Mouse (Mus musculus): ENCODE measurements around the gene Eif4b. TPM values are rescaled to one million over a fixed set of nuclear protein-coding genes. Genes with fewer than 3 reads are reported as not detected.

Gene Eif4b
- polyA plus RNA-seq (2012; rRNA removed) = 57.2 and 64.5 TPM in 2 replicates

GRCm38 (mm10) chr15:102073559-102074069 is at the start of gene Eif4b:
Gene Eif4b (plus strand): TSS chr15:102073773.

DNA sequence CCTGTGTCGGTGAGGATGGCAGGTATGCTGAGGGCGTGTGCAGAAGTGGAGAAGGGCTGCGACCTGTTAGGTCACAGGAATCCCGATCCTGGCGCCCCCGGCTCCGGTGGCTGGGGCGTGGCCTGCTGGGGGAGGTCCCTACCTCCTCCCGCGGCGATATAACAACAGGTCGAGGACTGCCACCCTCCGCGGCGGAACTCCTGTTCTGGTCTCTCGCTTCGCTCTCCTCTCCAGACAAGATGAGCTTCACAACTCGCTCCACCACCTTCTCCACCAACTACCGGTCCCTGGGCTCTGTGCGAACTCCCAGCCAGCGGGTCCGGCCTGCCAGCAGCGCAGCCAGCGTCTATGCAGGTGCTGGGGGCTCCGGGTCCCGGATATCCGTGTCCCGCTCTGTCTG is 45.5 kb upstream of the Eif4b start, which contains the start of gene Krt18:
Gene Krt18, plus strand, starts transcription at position 141 of the 400 bp plus-strand sequence.

DNA sequence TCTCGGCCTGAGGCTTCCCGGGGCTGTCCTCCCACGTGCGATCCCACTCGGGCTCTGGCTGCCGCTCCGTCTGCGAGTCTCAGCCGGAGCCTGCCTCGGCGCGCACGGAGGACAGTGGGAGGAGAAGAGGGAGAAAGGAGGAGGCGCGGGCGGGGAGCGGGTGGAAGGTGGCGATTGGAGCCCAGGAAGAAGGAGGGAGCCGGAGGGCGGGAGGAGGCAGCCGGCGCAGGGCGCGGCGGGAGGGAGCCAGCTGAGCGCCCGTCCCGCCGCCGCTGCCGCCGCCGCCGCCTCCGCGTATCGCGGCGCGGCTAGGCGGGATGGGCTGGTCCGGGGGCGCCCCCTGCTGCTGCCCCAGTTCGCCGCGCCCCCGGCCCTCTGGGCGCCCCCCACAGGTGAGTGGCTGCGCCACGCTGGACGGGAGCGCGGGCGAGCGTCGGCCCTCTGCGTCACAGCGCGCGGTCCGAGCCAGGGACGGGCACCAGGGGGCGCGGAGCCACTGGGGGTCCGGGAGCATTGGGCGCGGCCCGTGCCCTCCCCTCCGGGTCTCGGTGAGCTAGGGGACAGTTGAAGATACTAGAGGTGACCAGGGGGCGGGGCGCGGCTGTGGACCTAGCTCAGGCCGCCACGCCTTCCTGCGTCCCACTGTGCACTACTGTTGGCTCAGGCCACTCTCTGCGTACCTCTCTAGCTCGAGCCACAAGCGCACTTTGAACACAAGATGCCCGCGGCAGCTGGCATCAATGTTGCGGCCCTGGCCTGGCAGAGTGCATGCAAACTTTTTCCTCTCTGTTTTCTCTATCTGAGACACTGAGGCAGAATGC is 26.8 kb downstream of the Eif4b start, which contains the start of gene Tns2:
Gene Tns2, plus strand, starts transcription at position 253 of the 821 bp plus-strand sequence.

GRCm38 (mm10) chr15:102136129-102136758 is 62.7 kb downstream of the Eif4b start, which contains the start of gene Spryd3:
Gene Spryd3 (minus strand): TSS chr15:102136234.

GRCm38 (mm10) chr15:102144274-102144711 is 70.7 kb downstream of the Eif4b start, which contains the start of gene Igfbp6:
Gene Igfbp6 (plus strand): TSS chr15:102144362.

Other genes starting within 250 kb of the Eif4b start
- 0.02 TPM in 1 of 2 replicates, not detected in the other for gene Krt1, start 223.0 kb upstream of the Eif4b start, polyA plus RNA-seq (2012; rRNA removed)
- gene Krt77, start 204.1 kb upstream of the Eif4b start, polyA plus RNA-seq (2012; rRNA removed) = not detected in 2 replicates
- gene Krt76, start 180.9 kb upstream of the Eif4b start, polyA plus RNA-seq (2012; rRNA removed) = not detected in 2 replicates
- gene Krt4, start 149.0 kb upstream of the Eif4b start, polyA plus RNA-seq (2012; rRNA removed) = 0.10 and 0.16 TPM in 2 replicates
- gene Krt79, start 133.4 kb upstream of the Eif4b start, polyA plus RNA-seq (2012; rRNA removed) = 0.04 TPM in 1 of 2 replicates, not detected in the other
- gene Krt78, start 119.5 kb upstream of the Eif4b start, polyA plus RNA-seq (2012; rRNA removed) = 0.01 TPM in 1 of 2 replicates, not detected in the other
- 70.7 and 89.5 TPM in 2 replicates for gene Krt8, start 69.3 kb upstream of the Eif4b start, polyA plus RNA-seq (2012; rRNA removed)
- 69.9 and 86.6 TPM in 2 replicates for gene Krt18, start 45.6 kb upstream of the Eif4b start, polyA plus RNA-seq (2012; rRNA removed)
- 9.6 and 10.3 TPM in 2 replicates for gene Tns2, start 26.6 kb downstream of the Eif4b start, polyA plus RNA-seq (2012; rRNA removed)
- gene Spryd3, start 62.5 kb downstream of the Eif4b start, polyA plus RNA-seq (2012; rRNA removed) = 14.1 and 15.2 TPM in 2 replicates
- gene Igfbp6, start 70.6 kb downstream of the Eif4b start, polyA plus RNA-seq (2012; rRNA removed) = 2.3 and 2.6 TPM in 2 replicates
- gene Soat2, start 76.8 kb downstream of the Eif4b start, polyA plus RNA-seq (2012; rRNA removed) = 26.4 and 26.5 TPM in 2 replicates
- gene Zfp740, start 129.5 kb downstream of the Eif4b start, polyA plus RNA-seq (2012; rRNA removed) = 17.1 and 18.6 TPM in 2 replicates
- gene Csad, start 131.0 kb downstream of the Eif4b start, polyA plus RNA-seq (2012; rRNA removed) = 137 and 161 TPM in 2 replicates
- gene Itgb7, start 158.2 kb downstream of the Eif4b start, polyA plus RNA-seq (2012; rRNA removed) = 2.8 and 2.9 TPM in 2 replicates
- gene Rarg, start 183.7 kb downstream of the Eif4b start, polyA plus RNA-seq (2012; rRNA removed) = 3.1 and 3.6 TPM in 2 replicates
- gene Gm9918, start 196.8 kb downstream of the Eif4b start, polyA plus RNA-seq (2012; rRNA removed) = 0.01 and 0.02 TPM in 2 replicates
- 14.0 and 14.1 TPM in 2 replicates for gene Mfsd5, start 205.7 kb downstream of the Eif4b start, polyA plus RNA-seq (2012; rRNA removed)
- 8.2 and 8.8 TPM in 2 replicates for gene Espl1, start 222.5 kb downstream of the Eif4b start, polyA plus RNA-seq (2012; rRNA removed)